In genomic region chr5:147331547-147331946, GRCm38 (mm10) we compare ENCODE assay signal across 10 mouse cellular contexts. TPM values are rescaled to one million over a fixed set of nuclear protein-coding genes. Genes with fewer than 3 reads are reported as not detected.
A peak's percentile ranks its signal among the peaks of the same experiment; 100 is the strongest.
DNase-seq lines count a peak whose midpoint lies in the region; ATAC-seq and TF ChIP-seq lines count a peak whose summit lies in the region.
"Had no signal": no experiment of that assay in that cellular context is flagged by ENCODE, and none has a peak within 500 bp of the region (broad histone marks: within the 10 kb centered on the region; RNA-seq: fewer than 3 reads in every experiment).

No protein-coding gene starts in this region.

- TF ChIP-seq CTCF in midbrain, postnatal 0 days (IDR thresholded peaks at IDR 0.05) = peak; percentile 77

- no peaks in the 10 kb centered on the region for H3K36me3 ChIP-seq in midbrain, postnatal 0 days (ENCODE audit: insufficient read depth, low read length)

- no peak for ATAC-seq in frontal cortex, adult (ENCODE audit: low TSS enrichment)
- peak; percentile 58 to 70; a peak in 3 of 4 replicates for ATAC-seq in hematopoietic stem cell, adult 5-6 weeks (replicated peaks in 1 of 2; ENCODE audit: insufficient read depth in 1 of 2, low FRiP score in 2 of 2, low TSS enrichment in 1 of 2, low read depth in 1 of 2, poor library complexity in 2 of 2, severe bottlenecking in 2 of 2)
- no peak for ATAC-seq in midbrain, postnatal 0 days (ENCODE audit: low FRiP score)

- H3K9me3 ChIP-seq in midbrain, postnatal 0 days (ENCODE audit: low read length) = no peaks in the 10 kb centered on the region

- DNase-seq in frontal cortex, postnatal 25 days (ENCODE audit: low spot score in 2 of 2) = peak; percentile 21 to 27
- DNase-seq in ovary, postnatal 14 days (ENCODE audit: low spot score) = peak; percentile 29
- DNase-seq in ovary, postnatal 10 days (ENCODE audit: low spot score) = no peak
- peak; percentile 50 for DNase-seq in cerebellum, adult 9-10 months
- peak; percentile 40 for DNase-seq in midbrain, postnatal 0 days (ENCODE audit: low spot score)
- DNase-seq in thymus, postnatal 0 days (ENCODE audit: low spot score) = peak; percentile 86

- H3K4me3 ChIP-seq in midbrain, postnatal 0 days (ENCODE audit: low read depth, low read length) = no peak overlapping the region

- H3K27me3 ChIP-seq in midbrain, postnatal 0 days (ENCODE audit: insufficient read depth, low read length) = no peaks in the 10 kb centered on the region

- H3K9ac ChIP-seq in midbrain, postnatal 0 days (replicated peaks; ENCODE audit: low read length, poor library complexity, severe bottlenecking) = no peak overlapping the region

- no peak overlapping the region for H3K27ac ChIP-seq in midbrain, postnatal 0 days (ENCODE audit: low read depth, low read length)

- 43% methylated on average over 2 of the region's 2 CpGs for WGBS in midbrain, postnatal 0 days

- no peaks in the 10 kb centered on the region for H3K4me1 ChIP-seq in midbrain, postnatal 0 days (ENCODE audit: insufficient read depth, low read length)

- H3K4me2 ChIP-seq in midbrain, postnatal 0 days (ENCODE audit: low read depth, low read length, poor library complexity, severe bottlenecking) = no peak overlapping the region

RNA-seq across cellular contexts. Expression of gene Urad, which starts 9.3 kb away (rescaled TPM):
- total RNA-seq in hematopoietic stem cell, adult 5-6 weeks (2017) = not detected in 2 replicates
- not detected in 2 replicates for total RNA-seq in midbrain, postnatal 0 days (2014; rRNA removed)
- not detected in 2 replicates for polyA plus RNA-seq in midbrain, postnatal 0 days (2015; fragmentation: Nextera tagmentation; extraction: Ambion mirVana)
- not detected in 2 replicates for polyA plus RNA-seq in thymus, postnatal 0 days (2015; fragmentation: Nextera tagmentation; extraction: Ambion mirVana)
- total RNA-seq: layer of hippocampus, postnatal 14 days had no signal
- polyA plus RNA-seq: neural tube, embryonic 14.5 days had no signal

RNA-seq across cellular contexts. Expression of gene Cdx2, which starts 24.5 kb away (rescaled TPM):
- total RNA-seq in hematopoietic stem cell, adult 5-6 weeks (2017) = 0.74 TPM in 1 of 2 replicates, not detected in the other
- not detected in 2 replicates for total RNA-seq in midbrain, postnatal 0 days (2014; rRNA removed)
- polyA plus RNA-seq in midbrain, postnatal 0 days (2015; fragmentation: Nextera tagmentation; extraction: Ambion mirVana) = not detected in 2 replicates
- polyA plus RNA-seq in thymus, postnatal 0 days (2015; fragmentation: Nextera tagmentation; extraction: Ambion mirVana) = 0.13 TPM in 1 of 2 replicates, not detected in the other
- total RNA-seq: layer of hippocampus, postnatal 14 days had no signal
- polyA plus RNA-seq: neural tube, embryonic 14.5 days had no signal

Comparison
In these comparisons a context has a peak if more than half of its experiments do, and no peak if none do; other contexts are left out.
1. ATAC-seq: peak in hematopoietic stem cell, adult 5-6 weeks (2 of 2); none in frontal cortex, adult (single experiment) and midbrain, postnatal 0 days (single experiment).